18 mouse cellular contexts compared by ENCODE assay signal in genomic region chr3:105542741-105543140, GRCm38 (mm10).
"Had no signal": no experiment of that assay in that cellular context is flagged by ENCODE, and none has a peak within 500 bp of the region (broad histone marks: within the 10 kb centered on the region; RNA-seq: fewer than 3 reads in every experiment).

No protein-coding gene starts in this region.

- H3K4me1 ChIP-seq: liver, embryonic 13.5 days had no signal

- H3K9ac ChIP-seq: liver, embryonic 13.5 days; lung, embryonic 15.5 days; midbrain, embryonic 12.5 days; neural tube, embryonic 13.5 days had no signal

- H3K27me3 ChIP-seq: liver, embryonic 13.5 days; lung, embryonic 15.5 days; midbrain, embryonic 12.5 days; neural tube, embryonic 13.5 days had no signal

- ATAC-seq: inflammation-experienced regulatory T-cells, adult 6 months; intestine, embryonic 16.5 days; midbrain, embryonic 16.5 days had no signal

- H3K4me3 ChIP-seq: layer of hippocampus, adult 2 months; liver, embryonic 13.5 days; lung, embryonic 15.5 days; midbrain, embryonic 12.5 days; myocyte; neural tube, embryonic 13.5 days had no signal

- H3K36me3 ChIP-seq: liver, embryonic 13.5 days; lung, embryonic 15.5 days; midbrain, embryonic 12.5 days; neural tube, embryonic 13.5 days had no signal

- H3K4me2 ChIP-seq: liver, embryonic 13.5 days; lung, embryonic 15.5 days; midbrain, embryonic 12.5 days; neural tube, embryonic 13.5 days had no signal

- DNase-seq: kidney, adult 18-20 months; kidney, adult 9 months; kidney, postnatal 25 days; layer of hippocampus, adult 9-11 months; liver, embryonic 13.5 days; thymus, adult 2 months; thymus, postnatal 14 days; thymus, postnatal 4 days had no signal

- H3K27ac ChIP-seq: kidney, postnatal 0 days; layer of hippocampus, adult 2 months; liver, embryonic 13.5 days; lung, embryonic 15.5 days; midbrain, embryonic 12.5 days; neural tube, embryonic 13.5 days; stomach, postnatal 0 days had no signal

- H3K9me3 ChIP-seq: liver, embryonic 13.5 days; lung, embryonic 15.5 days; midbrain, embryonic 12.5 days; neural tube, embryonic 13.5 days had no signal
